Mouse (Mus musculus): ENCODE data around the gene Spata19. TPM values are rescaled to one million over a fixed set of nuclear protein-coding genes. Genes with fewer than 3 reads are reported as not detected.

The Spata19 gene
- total RNA-seq (2023), result not detected

GRCm38 (mm10) chr9:27396500-27396899 is at the start of gene Spata19:
Spata19 (plus strand) TSS chr9:27396800.

Other genes with a start within 250 kb of the Spata19 start
- not detected for gene Jam3, start 241.4 kb upstream of the Spata19 start, total RNA-seq (2023)
- 0.50 TPM for gene Igsf9b, start 97.6 kb upstream of the Spata19 start, total RNA-seq (2023)